Mouse (Mus musculus): ENCODE measurements around the gene Usp20.

DNA sequence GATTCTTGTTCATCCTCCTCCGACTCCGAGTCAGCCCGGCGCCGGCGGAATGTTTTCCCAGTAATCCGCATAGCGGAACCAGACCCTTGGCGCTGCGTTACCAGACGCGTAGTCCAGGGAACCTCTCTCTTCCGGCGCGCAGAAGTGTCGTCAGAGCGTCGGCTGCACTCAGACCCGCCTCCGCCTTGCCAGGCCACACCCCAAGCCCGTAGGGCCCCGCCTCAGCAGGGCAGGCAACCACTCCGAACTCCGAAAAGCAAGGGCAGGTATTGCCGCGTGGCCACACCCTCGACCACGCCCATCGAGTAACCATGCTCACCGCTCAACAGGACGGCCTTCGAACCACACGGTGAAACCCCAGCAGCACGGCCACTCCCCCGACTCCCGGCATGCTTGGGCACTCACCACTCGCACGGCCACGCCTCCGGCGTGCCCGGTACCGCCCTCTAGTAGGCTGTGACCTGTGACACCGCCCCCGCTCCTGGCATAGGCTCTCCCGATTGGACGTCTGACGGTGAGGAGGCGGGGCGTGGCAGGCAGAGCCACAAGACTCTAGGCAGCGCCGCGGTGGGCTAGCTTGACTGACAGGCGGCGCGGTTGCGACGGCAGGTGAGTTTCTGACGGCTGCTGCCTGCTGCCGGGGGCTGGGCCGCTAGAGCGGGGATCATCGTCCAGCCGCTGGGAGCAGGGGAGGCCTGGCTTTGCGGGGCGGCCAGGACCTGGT lies at the start of gene Usp20, which contains the start of gene BC005624:
- peak; percentile 13; the same call in 1 of the 2 replicates for TF ChIP-seq CTCF (IDR thresholded peaks at IDR 0.05; ENCODE audit: low read depth)
- no peak for TF ChIP-seq EP300 (IDR thresholded peaks at IDR 0.05; ENCODE audit: low read depth)

Measured in heart, postnatal 0 days (tissue).